Mouse (Mus musculus): ENCODE measurements around the gene Ptk6.

The Ptk6 gene

DNA sequence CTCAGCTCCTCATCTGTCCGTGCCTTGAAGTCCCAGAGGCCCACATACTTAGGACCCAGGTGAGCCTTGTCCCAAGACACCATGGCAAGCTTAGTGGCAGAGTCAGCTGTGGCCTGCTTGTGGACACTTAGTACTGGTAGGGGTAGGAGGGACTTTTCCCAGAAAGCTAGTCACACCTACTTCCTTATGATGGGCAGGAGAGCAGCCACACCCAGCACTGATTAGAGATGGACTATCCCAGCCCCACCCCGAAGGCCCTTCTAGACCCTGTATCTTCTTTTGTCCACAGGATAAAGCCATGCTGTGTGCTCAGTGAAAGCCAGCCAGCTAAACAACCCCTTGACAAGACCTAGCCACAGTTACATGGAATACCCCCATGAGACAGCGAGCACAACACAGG, at the start of gene Ptk6:
TSS of gene Ptk6 (minus strand) at position 368 of the 400 bp plus-strand sequence.
- DNase-seq (ENCODE audit: low spot score) = no peak

- no peak for DNase-seq (ENCODE audit: low spot score)
Measured at GRCm38 (mm10) chr2:181251841-181252240, 49.3 kb upstream of the Ptk6 start.

GRCm38 (mm10) chr2:181249217-181249616, 46.6 kb upstream of the Ptk6 start:
- no peak for DNase-seq (ENCODE audit: low spot score)

- DNase-seq (ENCODE audit: low spot score) = no peak
Measured at GRCm38 (mm10) chr2:181245031-181245430, 42.4 kb upstream of the Ptk6 start.

DNA sequence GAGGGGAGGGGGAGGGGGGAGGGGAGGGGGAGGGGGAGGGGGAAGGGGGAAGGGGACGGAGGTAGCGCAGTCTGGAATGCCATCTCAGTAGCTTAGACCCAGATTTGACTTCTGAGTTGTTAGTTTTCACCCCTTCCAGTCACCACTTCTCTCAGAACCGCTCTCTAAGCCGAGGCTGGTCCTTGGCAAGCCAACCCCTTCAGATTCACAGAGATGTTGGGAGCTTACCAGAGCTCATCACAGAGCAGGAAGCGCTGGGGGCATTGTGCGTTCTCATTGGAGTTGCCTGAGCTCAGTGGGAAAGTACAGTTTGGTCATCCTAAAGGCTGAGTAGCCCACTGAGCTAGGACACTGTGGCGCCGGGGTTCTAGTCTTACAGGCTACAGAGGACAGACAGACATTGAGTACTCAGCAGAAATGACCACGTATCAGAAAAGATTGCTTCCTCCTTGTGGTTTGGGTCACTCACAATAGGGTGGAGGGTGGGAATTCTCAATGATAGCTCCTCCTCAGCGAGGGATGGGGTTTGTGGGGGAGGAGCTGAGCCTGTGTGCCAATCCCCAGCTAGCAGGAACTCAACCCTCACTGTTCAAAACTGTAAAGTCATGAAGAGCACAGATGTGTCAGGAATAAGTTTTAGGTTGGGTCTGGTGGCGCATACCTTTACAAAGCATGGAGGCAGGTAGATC, 41.3 kb upstream of the Ptk6 start:
- no peak for DNase-seq (ENCODE audit: low spot score)

- no peak for DNase-seq (ENCODE audit: low spot score)
Measured at GRCm38 (mm10) chr2:181242314-181242665, 39.7 kb upstream of the Ptk6 start.

GRCm38 (mm10) chr2:181241602-181242313, 39.2 kb upstream of the Ptk6 start, which contains the start of gene Helz2:
Helz2 (minus strand) TSS chr2:181242027.
- DNase-seq (ENCODE audit: low spot score) = peak; percentile 72

- DNase-seq (ENCODE audit: low spot score) = no peak
Measured at GRCm38 (mm10) chr2:181240806-181241440, 38.3 kb upstream of the Ptk6 start.

- no peak for DNase-seq (ENCODE audit: low spot score)
Measured at GRCm38 (mm10) chr2:181239261-181239660, 36.7 kb upstream of the Ptk6 start.

- DNase-seq (ENCODE audit: low spot score) = no peak
Measured at GRCm38 (mm10) chr2:181238861-181239260, 36.3 kb upstream of the Ptk6 start.

GRCm38 (mm10) chr2:181238091-181238610, 35.6 kb upstream of the Ptk6 start:
- no peak for DNase-seq (ENCODE audit: low spot score)

GRCm38 (mm10) chr2:181237251-181238014, 34.8 kb upstream of the Ptk6 start:
- DNase-seq (ENCODE audit: low spot score) = no peak

GRCm38 (mm10) chr2:181235681-181236566, 33.3 kb upstream of the Ptk6 start:
- DNase-seq (ENCODE audit: low spot score) = no peak

GRCm38 (mm10) chr2:181234680-181235079, 32.1 kb upstream of the Ptk6 start:
- DNase-seq (ENCODE audit: low spot score) = no peak

GRCm38 (mm10) chr2:181233443-181233842, 30.9 kb upstream of the Ptk6 start:
- no peak for DNase-seq (ENCODE audit: low spot score)

GRCm38 (mm10) chr2:181231171-181231570, 28.6 kb upstream of the Ptk6 start:
- no peak for DNase-seq (ENCODE audit: low spot score)

- no peak for DNase-seq (ENCODE audit: low spot score)
Measured at GRCm38 (mm10) chr2:181228335-181228734, 25.7 kb upstream of the Ptk6 start.

DNA sequence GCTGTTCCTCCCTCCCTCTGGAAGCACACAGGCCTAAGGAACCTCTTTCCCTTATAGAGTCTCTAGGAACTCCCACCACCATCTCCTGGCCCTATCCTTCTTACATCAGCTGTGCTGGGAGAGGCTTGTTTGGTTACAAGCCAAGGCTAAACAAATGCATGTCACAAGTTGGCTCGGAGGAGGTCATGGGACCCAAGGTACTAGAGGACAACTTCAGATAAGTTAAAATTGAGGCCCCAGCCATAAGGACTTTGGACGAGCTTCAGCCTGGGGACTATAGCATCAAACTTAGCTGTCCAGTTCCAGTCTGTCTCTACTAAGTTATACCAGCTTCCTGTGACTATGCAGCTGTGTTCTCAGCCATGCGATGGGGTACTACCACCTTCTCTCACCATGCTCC, 24.5 kb upstream of the Ptk6 start:
- DNase-seq (ENCODE audit: low spot score) = no peak

GRCm38 (mm10) chr2:181224994-181225393, 22.4 kb upstream of the Ptk6 start:
- DNase-seq (ENCODE audit: low spot score) = no peak

DNA sequence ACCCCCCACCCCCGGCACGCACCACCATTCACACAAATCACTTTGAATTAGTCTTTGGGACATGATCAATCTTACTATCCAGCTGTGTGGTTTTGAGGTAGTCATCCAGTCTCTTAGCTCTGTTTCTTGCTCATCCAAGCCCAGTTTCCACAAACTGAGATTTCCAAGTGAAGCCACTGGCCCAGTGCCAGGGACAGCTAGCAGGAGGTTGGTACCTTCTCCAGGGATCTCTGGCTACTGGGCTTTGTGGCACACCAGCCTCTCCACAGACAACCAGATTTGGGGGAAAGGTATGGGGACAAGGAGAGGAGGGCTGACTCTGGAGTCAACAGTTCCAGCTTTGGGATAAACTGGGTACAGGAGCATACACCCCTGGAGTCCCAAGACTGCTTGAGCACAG, 17.8 kb upstream of the Ptk6 start:
- DNase-seq (ENCODE audit: low spot score) = no peak

DNA sequence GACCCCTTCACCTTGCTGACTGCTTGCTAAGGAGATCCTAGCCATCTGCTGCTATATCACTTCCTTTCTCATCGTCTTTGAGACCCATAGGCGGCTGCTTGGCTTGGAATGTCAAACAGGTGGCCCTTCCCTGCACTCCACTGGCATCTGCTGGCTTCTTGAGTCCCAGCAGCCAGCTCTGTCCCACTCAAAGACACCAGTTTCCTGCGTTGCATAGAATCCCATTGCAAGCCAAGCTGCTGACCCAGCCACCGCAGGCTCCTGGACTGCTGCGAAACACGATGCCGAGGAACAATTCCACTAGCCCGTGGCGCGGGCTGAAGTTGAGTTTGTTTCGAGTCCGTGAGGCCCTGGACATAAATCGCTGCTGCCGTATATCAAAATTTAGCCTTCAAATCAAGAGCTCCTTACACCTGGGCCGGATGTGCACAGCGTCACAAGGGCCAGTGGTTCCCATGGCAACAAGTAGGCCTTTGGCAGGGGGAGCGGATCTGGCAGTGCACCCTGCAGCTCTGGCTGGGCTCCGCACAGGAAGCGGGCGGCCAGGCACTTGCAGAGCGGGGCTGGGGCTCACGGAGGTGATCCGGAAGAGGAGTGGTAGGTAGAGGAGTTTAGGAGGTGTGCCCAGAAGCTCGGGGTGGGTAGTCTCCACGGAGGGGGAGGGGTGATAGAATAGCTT, 17.1 kb upstream of the Ptk6 start, which contains the start of gene Fndc11:
TSS of gene Fndc11 (plus strand) at position 476 of the 679 bp plus-strand sequence.
- DNase-seq (ENCODE audit: low spot score) = peak; percentile 97

Measured in T-cell, adult 2 months (primary cell).